Mouse (Mus musculus): ENCODE results near the gene Tgfbi. TPM values are rescaled to one million over a fixed set of nuclear protein-coding genes. Genes with fewer than 3 reads are reported as not detected.
A peak's percentile ranks its signal among the peaks of the same experiment; 100 is the strongest.

Gene Tgfbi
- 1 to 10 TPM; 2.4 to 3.2 TPM for total RNA-seq (2021)
- long read RNA-seq, partial matches to known transcripts, result 0 of 2 reads
- long read RNA-seq, other reads (novel, unspliced or antisense), result 0 of 2 reads

- DNase-seq (ENCODE audit: low spot score in 2 of 2), result no peak
These were observed at the start of gene Tgfbi for GRCm38 (mm10) chr13:56609103-56609856. TSS of gene Tgfbi (plus strand) at chr13:56609523.

- DNase-seq (ENCODE audit: low spot score in 2 of 2), result no peak
These were observed 49.4 kb upstream of the Tgfbi start for GRCm38 (mm10) chr13:56559841-56560370.

- no peak for DNase-seq (ENCODE audit: low spot score in 2 of 2)
These were observed 48.2 kb upstream of the Tgfbi start for GRCm38 (mm10) chr13:56561129-56561528.

- DNase-seq (ENCODE audit: low spot score in 2 of 2), result peak in 1 of 2 experiments; percentile 49
These were observed 46.2 kb upstream of the Tgfbi start for GRCm38 (mm10) chr13:56563075-56563474.

GRCm38 (mm10) chr13:56566336-56566735 is 43.0 kb upstream of the Tgfbi start:
- no peak for DNase-seq (ENCODE audit: low spot score in 2 of 2)

GRCm38 (mm10) chr13:56571645-56572044 is 37.7 kb upstream of the Tgfbi start:
- DNase-seq (ENCODE audit: low spot score in 2 of 2), result no peak

GRCm38 (mm10) chr13:56575074-56575473 is 34.2 kb upstream of the Tgfbi start:
- no peak for DNase-seq (ENCODE audit: low spot score in 2 of 2)

GRCm38 (mm10) chr13:56575701-56576321 is 33.5 kb upstream of the Tgfbi start:
- DNase-seq (ENCODE audit: low spot score in 2 of 2), result peak; percentile 52 to 80

GRCm38 (mm10) chr13:56578097-56578496 is 31.2 kb upstream of the Tgfbi start:
- DNase-seq (ENCODE audit: low spot score in 2 of 2), result no peak

- DNase-seq (ENCODE audit: low spot score in 2 of 2), result peak in 1 of 2 experiments; percentile 14
These were observed 28.9 kb upstream of the Tgfbi start for GRCm38 (mm10) chr13:56580450-56580849.

- DNase-seq (ENCODE audit: low spot score in 2 of 2), result no peak
These were observed 27.8 kb upstream of the Tgfbi start for GRCm38 (mm10) chr13:56581512-56581911.

- DNase-seq (ENCODE audit: low spot score in 2 of 2), result peak in 1 of 2 experiments; percentile 41
These were observed 27.3 kb upstream of the Tgfbi start for GRCm38 (mm10) chr13:56581961-56582434.

GRCm38 (mm10) chr13:56582720-56583119 is 26.6 kb upstream of the Tgfbi start:
- no peak for DNase-seq (ENCODE audit: low spot score in 2 of 2)

GRCm38 (mm10) chr13:56586046-56586445 is 23.3 kb upstream of the Tgfbi start:
- DNase-seq (ENCODE audit: low spot score in 2 of 2), result no peak

GRCm38 (mm10) chr13:56588454-56589117 is 20.7 kb upstream of the Tgfbi start:
- no peak for DNase-seq (ENCODE audit: low spot score in 2 of 2)

- no peak for DNase-seq (ENCODE audit: low spot score in 2 of 2)
These were observed 19.1 kb upstream of the Tgfbi start for GRCm38 (mm10) chr13:56590202-56590601.

- no peak for DNase-seq (ENCODE audit: low spot score in 2 of 2)
These were observed 18.1 kb upstream of the Tgfbi start for GRCm38 (mm10) chr13:56591191-56591590.

GRCm38 (mm10) chr13:56591939-56592338 is 17.4 kb upstream of the Tgfbi start:
- no peak for DNase-seq (ENCODE audit: low spot score in 2 of 2)

GRCm38 (mm10) chr13:56593196-56593595 is 16.1 kb upstream of the Tgfbi start:
- DNase-seq (ENCODE audit: low spot score in 2 of 2), result no peak

- DNase-seq (ENCODE audit: low spot score in 2 of 2), result no peak
These were observed 15.3 kb upstream of the Tgfbi start for GRCm38 (mm10) chr13:56593961-56594391.

GRCm38 (mm10) chr13:56595246-56595645 is 14.1 kb upstream of the Tgfbi start:
- no peak for DNase-seq (ENCODE audit: low spot score in 2 of 2)

- no peak for DNase-seq (ENCODE audit: low spot score in 2 of 2)
These were observed 12.0 kb upstream of the Tgfbi start for GRCm38 (mm10) chr13:56597296-56597695.

Data from layer of hippocampus, adult 18-20 months (tissue).